Mouse (Mus musculus): ENCODE data around the gene Ppp2r5c. TPM values are rescaled to one million over a fixed set of nuclear protein-coding genes. Genes with fewer than 3 reads are reported as not detected.
A peak's percentile ranks its signal among the peaks of the same experiment; 100 is the strongest.

The Ppp2r5c gene
- polyA plus RNA-seq, 1 experiment from 2014 or later = 126 TPM

- WGBS = 6% methylated on average over 5 of the region's 5 CpGs
- ATAC-seq (replicated peaks; ENCODE audit: low FRiP score, low read depth) (peak; percentile 51; the same call in 1 of the 2 replicates), DNase-seq (ENCODE audit: low spot score) (peak; percentile 87)
- Histone ChIP-seq H3K27ac (no peak overlapping the region), H3K9me3 (replicated peaks; ENCODE audit: low read length) (no peaks in the 10 kb centered on the region), H3K4me1 (replicated peaks; ENCODE audit: insufficient read depth, low read length) (no peaks in the 10 kb centered on the region), H3K27me3 (ENCODE audit: insufficient read depth, low read length) (no peaks in the 10 kb centered on the region), H3K36me3 (ENCODE audit: insufficient read depth, low read length) (no peaks in the 10 kb centered on the region), H3K4me3 (replicated peaks; ENCODE audit: low read depth, low read length) (no peak overlapping the region), H3K9ac (ENCODE audit: low read depth, low read length) (no peak overlapping the region), H3K4me2 (ENCODE audit: low read length) (no peak overlapping the region)
- peak; percentile 85 for TF ChIP-seq CTCF (IDR thresholded peaks at IDR 0.05; ENCODE audit: low read depth)
These were observed 7.3 kb downstream of the Ppp2r5c start for GRCm38 (mm10) chr12:110454223-110454622.

GRCm38 (mm10) chr12:110456024-110456423 is 9.1 kb downstream of the Ppp2r5c start:
- H3K4me1 ChIP-seq (replicated peaks; ENCODE audit: insufficient read depth, low read length) = no peaks in the 10 kb centered on the region

GRCm38 (mm10) chr12:110458667-110459066 is 11.7 kb downstream of the Ppp2r5c start:
- DNase-seq (ENCODE audit: low spot score) = no peak
- no peaks in the 10 kb centered on the region for H3K36me3 ChIP-seq (ENCODE audit: insufficient read depth, low read length)
- H3K4me3 ChIP-seq (replicated peaks; ENCODE audit: low read depth, low read length) = no peak overlapping the region
- no peaks in the 10 kb centered on the region for H3K9me3 ChIP-seq (replicated peaks; ENCODE audit: low read length)
- 81% methylated on average over 6 of the region's 6 CpGs for WGBS
- ATAC-seq (replicated peaks; ENCODE audit: low FRiP score, low read depth) = no peak
- no peak overlapping the region for H3K9ac ChIP-seq (ENCODE audit: low read depth, low read length)
- no peaks in the 10 kb centered on the region for H3K27me3 ChIP-seq (ENCODE audit: insufficient read depth, low read length)
- no peak for TF ChIP-seq CTCF (IDR thresholded peaks at IDR 0.05; ENCODE audit: low read depth)
- H3K4me1 ChIP-seq (replicated peaks; ENCODE audit: insufficient read depth, low read length) = no peaks in the 10 kb centered on the region
- no peak overlapping the region for H3K27ac ChIP-seq
- no peak overlapping the region for H3K4me2 ChIP-seq (ENCODE audit: low read length)

More at GRCm38 (mm10) chr12:110456024-110456423, 9.1 kb downstream of the Ppp2r5c start:
- TF ChIP-seq CTCF (IDR thresholded peaks at IDR 0.05; ENCODE audit: low read depth) = no peak
- no peak for ATAC-seq (replicated peaks; ENCODE audit: low FRiP score, low read depth)
- no peaks in the 10 kb centered on the region for H3K36me3 ChIP-seq (ENCODE audit: insufficient read depth, low read length)
- H3K4me3 ChIP-seq (replicated peaks; ENCODE audit: low read depth, low read length) = no peak overlapping the region
- no peaks in the 10 kb centered on the region for H3K9me3 ChIP-seq (replicated peaks; ENCODE audit: low read length)
- H3K27me3 ChIP-seq (ENCODE audit: insufficient read depth, low read length) = no peaks in the 10 kb centered on the region
- WGBS = 90% methylated on average over 7 of the region's 7 CpGs
- DNase-seq (ENCODE audit: low spot score) = no peak
- no peak overlapping the region for H3K4me2 ChIP-seq (ENCODE audit: low read length)
- no peak overlapping the region for H3K9ac ChIP-seq (ENCODE audit: low read depth, low read length)
- no peak overlapping the region for H3K27ac ChIP-seq

GRCm38 (mm10) chr12:110460418-110461300 is 13.7 kb downstream of the Ppp2r5c start:
- H3K4me1 ChIP-seq (replicated peaks; ENCODE audit: insufficient read depth, low read length) = no peaks in the 10 kb centered on the region
- H3K27me3 ChIP-seq (ENCODE audit: insufficient read depth, low read length) = no peaks in the 10 kb centered on the region
- H3K4me3 ChIP-seq (replicated peaks; ENCODE audit: low read depth, low read length) = no peak overlapping the region
- H3K9me3 ChIP-seq (replicated peaks; ENCODE audit: low read length) = no peaks in the 10 kb centered on the region
- H3K27ac ChIP-seq = no peak overlapping the region
- ATAC-seq (replicated peaks; ENCODE audit: low FRiP score, low read depth) (no peak), DNase-seq (ENCODE audit: low spot score) (no peak)
- no peak for TF ChIP-seq CTCF (IDR thresholded peaks at IDR 0.05; ENCODE audit: low read depth)
- H3K9ac ChIP-seq (ENCODE audit: low read depth, low read length) = no peak overlapping the region
- no peak overlapping the region for H3K4me2 ChIP-seq (ENCODE audit: low read length)
- no peaks in the 10 kb centered on the region for H3K36me3 ChIP-seq (ENCODE audit: insufficient read depth, low read length)
- 70% methylated on average over 18 of the region's 18 CpGs for WGBS

- Histone ChIP-seq H3K4me2 (ENCODE audit: low read length) (no peak overlapping the region), H3K27ac (no peak overlapping the region), H3K9me3 (replicated peaks; ENCODE audit: low read length) (no peaks in the 10 kb centered on the region), H3K4me3 (replicated peaks; ENCODE audit: low read depth, low read length) (no peak overlapping the region), H3K27me3 (ENCODE audit: insufficient read depth, low read length) (no peaks in the 10 kb centered on the region), H3K9ac (ENCODE audit: low read depth, low read length) (no peak overlapping the region), H3K4me1 (replicated peaks; ENCODE audit: insufficient read depth, low read length) (no peaks in the 10 kb centered on the region), H3K36me3 (ENCODE audit: insufficient read depth, low read length) (no peaks in the 10 kb centered on the region)
- DNase-seq (ENCODE audit: low spot score) = no peak
- WGBS = 66% methylated on average over 8 of the region's 8 CpGs
- no peak for ATAC-seq (replicated peaks; ENCODE audit: low FRiP score, low read depth)
- TF ChIP-seq CTCF (IDR thresholded peaks at IDR 0.05; ENCODE audit: low read depth) = no peak
These were observed 16.8 kb downstream of the Ppp2r5c start for GRCm38 (mm10) chr12:110463711-110464110.

- Histone ChIP-seq H3K36me3 (ENCODE audit: insufficient read depth, low read length) (no peaks in the 10 kb centered on the region), H3K4me1 (replicated peaks; ENCODE audit: insufficient read depth, low read length) (no peaks in the 10 kb centered on the region), H3K4me3 (replicated peaks; ENCODE audit: low read depth, low read length) (no peak overlapping the region), H3K9me3 (replicated peaks; ENCODE audit: low read length) (no peaks in the 10 kb centered on the region), H3K4me2 (ENCODE audit: low read length) (no peak overlapping the region), H3K27me3 (ENCODE audit: insufficient read depth, low read length) (no peaks in the 10 kb centered on the region), H3K9ac (ENCODE audit: low read depth, low read length) (no peak overlapping the region), H3K27ac (no peak overlapping the region)
- ATAC-seq (replicated peaks; ENCODE audit: low FRiP score, low read depth) = no peak
- 76% methylated on average over 3 of the region's 3 CpGs for WGBS
- no peak for DNase-seq (ENCODE audit: low spot score)
- TF ChIP-seq CTCF (IDR thresholded peaks at IDR 0.05; ENCODE audit: low read depth) = no peak
These were observed 24.5 kb downstream of the Ppp2r5c start for GRCm38 (mm10) chr12:110471426-110471825.
